Mouse (Mus musculus): Measurements from ENCODE around the gene Pin4. TPM values are rescaled to one million over a fixed set of nuclear protein-coding genes. Genes with fewer than 3 reads are reported as not detected.

Pin4 gene
- total RNA-seq, 2 experiments from 2014 or later = 25.0 to 40.3 TPM

GRCm38 (mm10) chrX:102163096-102163495 lies 43.8 kb downstream of the Pin4 start:
- Histone ChIP-seq H3K4me3 (no peak overlapping the region), H3K27ac (no peak overlapping the region)
- peak; percentile 15; the same call in 1 of the 2 replicates for TF ChIP-seq CTCF (IDR thresholded peaks at IDR 0.05)
- intact Hi-C loops (cut with DNase I) = no loop called here
- no peak for DNase-seq

DNA sequence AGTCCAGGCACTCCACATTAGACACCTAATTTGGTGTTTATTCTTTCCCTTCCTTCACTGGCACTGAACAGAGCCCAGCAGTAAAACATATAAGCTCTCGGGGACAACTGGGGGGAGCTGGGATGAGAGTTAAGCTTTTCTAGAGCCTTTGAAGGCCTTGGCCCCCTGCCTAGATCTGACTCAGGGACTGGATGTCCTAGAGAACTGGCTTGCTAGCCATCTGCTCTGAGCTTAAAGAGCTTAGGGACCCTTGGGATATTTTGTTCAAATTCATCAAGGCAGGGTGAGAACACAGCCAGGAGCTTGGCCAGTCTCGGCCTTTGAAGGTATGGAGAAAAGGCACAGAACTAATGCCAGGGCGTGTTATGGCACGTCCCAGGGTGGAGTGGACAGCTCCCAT lies 44.3 kb downstream of the Pin4 start:
- no peak for TF ChIP-seq CTCF (IDR thresholded peaks at IDR 0.05)
- intact Hi-C loops (cut with DNase I) = no loop called here
- no peak overlapping the region for H3K27ac ChIP-seq
- peak; percentile 39 for DNase-seq
- no peak overlapping the region for H3K4me3 ChIP-seq

DNA sequence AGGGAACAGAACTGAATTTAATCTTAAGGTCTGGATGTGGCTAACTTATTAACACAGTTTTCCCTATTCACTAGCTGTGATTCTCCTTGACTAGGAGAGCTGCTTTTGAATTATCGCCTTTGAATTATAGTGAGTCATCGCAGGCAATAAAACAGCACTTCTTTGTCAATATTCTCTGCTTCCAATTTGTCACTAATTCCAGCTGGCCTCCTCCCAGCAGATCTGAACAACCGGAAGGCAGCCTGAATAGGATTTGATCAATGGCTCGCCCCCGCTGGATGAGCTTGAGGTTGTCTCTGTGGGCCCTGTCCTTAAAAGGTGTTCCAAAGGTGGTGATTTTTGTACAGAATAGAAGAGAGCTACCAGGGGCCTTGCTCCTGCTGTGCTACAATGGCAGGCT lies 47.3 kb downstream of the Pin4 start:
- no peak for DNase-seq
- intact Hi-C loops (cut with DNase I) = no loop called here
- H3K27ac ChIP-seq = peak overlapping the region; percentile 66
- H3K4me3 ChIP-seq = no peak overlapping the region
- no peak for TF ChIP-seq CTCF (IDR thresholded peaks at IDR 0.05)

- no peak for DNase-seq
- TF ChIP-seq CTCF (IDR thresholded peaks at IDR 0.05) = no peak
- Histone ChIP-seq H3K4me3 (no peak overlapping the region), H3K27ac (peak overlapping the region; percentile 66)
- intact Hi-C loops (cut with DNase I) = no loop called here
Measured at GRCm38 (mm10) chrX:102166986-102167385, 47.7 kb downstream of the Pin4 start.

- TF ChIP-seq CTCF (IDR thresholded peaks at IDR 0.05) = no peak
- Histone ChIP-seq H3K4me3 (no peak overlapping the region), H3K27ac (no peak overlapping the region)
- intact Hi-C loops (cut with DNase I) = no loop called here
- DNase-seq = no peak
Measured at GRCm38 (mm10) chrX:102169724-102170123, 50.5 kb downstream of the Pin4 start.

DNA sequence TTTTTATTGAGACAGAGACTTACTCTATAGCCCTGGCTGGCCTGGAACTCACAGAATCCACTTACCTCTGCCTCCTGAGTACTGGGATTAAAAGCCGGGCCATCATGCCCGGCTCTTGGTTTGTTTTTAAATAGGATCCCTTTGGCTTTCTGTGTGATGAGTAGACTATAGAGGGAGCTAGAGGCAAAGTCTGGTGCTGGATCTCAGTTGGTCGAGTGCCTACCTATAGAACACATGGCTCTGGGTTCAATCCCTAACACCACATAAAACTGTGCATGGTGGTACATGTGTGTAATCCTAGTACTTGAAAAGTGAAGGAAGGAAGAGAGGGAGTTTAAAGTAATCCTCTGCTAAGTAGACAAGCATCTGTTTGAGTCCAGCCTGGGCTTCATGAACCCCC lies 50.9 kb downstream of the Pin4 start:
- no peak for DNase-seq
- intact Hi-C loops (cut with DNase I) = no loop called here
- no peak for TF ChIP-seq CTCF (IDR thresholded peaks at IDR 0.05)
- Histone ChIP-seq H3K4me3 (no peak overlapping the region), H3K27ac (no peak overlapping the region)

DNA sequence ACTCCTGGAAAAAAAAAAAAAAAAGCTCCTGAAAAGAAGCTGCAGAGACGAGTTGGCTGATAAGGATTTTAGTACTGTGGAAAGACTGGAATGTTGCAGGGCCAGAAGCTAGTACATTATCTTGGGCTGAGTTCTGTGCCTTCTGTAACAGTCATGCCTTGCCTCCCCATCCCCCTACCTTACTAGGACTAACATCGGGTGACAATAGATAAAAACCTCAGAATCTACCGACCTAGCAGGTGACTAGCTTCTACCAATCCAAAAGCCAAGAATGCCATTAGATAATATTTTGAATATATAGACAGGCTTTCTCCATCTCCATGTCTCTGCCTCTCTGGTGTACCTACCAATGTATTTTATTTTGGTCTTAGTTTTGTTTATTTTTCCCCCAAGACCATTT lies 51.7 kb downstream of the Pin4 start:
- TF ChIP-seq CTCF (IDR thresholded peaks at IDR 0.05) = no peak
- H3K27ac ChIP-seq = no peak overlapping the region
- DNase-seq = no peak
- no peak overlapping the region for H3K4me3 ChIP-seq
- intact Hi-C loops (cut with DNase I) = no loop called here

GRCm38 (mm10) chrX:102175538-102176287 lies 56.5 kb downstream of the Pin4 start:
- Histone ChIP-seq H3K4me3 (no peak overlapping the region), H3K27ac (no peak overlapping the region)
- no peak for TF ChIP-seq CTCF (IDR thresholded peaks at IDR 0.05)
- DNase-seq = no peak
- intact Hi-C loops (cut with DNase I) = no loop called here

Other genes starting within 250 kb of the Pin4 start
- gene Rtl5, start 48.1 kb upstream of the Pin4 start, total RNA-seq (2021) = under 1 TPM; 0.53 to 0.94 TPM
- under 1 TPM; 0.08 TPM for gene Ercc6l, start 37.6 kb downstream of the Pin4 start, total RNA-seq (2021)
- 100 to 1,000 TPM; 505 to 553 TPM for gene Rps4x, start 69.9 kb downstream of the Pin4 start, total RNA-seq (2021)
- under 1 TPM; 0.38 to 0.45 TPM for gene Cited1, start 132.7 kb downstream of the Pin4 start, total RNA-seq (2021)

Measured in gastrocnemius, adult 2 months (tissue).